Comparison of ENCODE assay signal across 35 mouse cellular contexts in genomic region chr6:115634015-115634414, GRCm38 (mm10). TPM values are rescaled to one million over a fixed set of nuclear protein-coding genes. Genes with fewer than 3 reads are reported as not detected.
DNase-seq lines count a peak whose midpoint lies in the region; ATAC-seq lines count a peak whose summit lies in the region.
"Had no signal": no experiment of that assay in that cellular context is flagged by ENCODE, and none has a peak within 500 bp of the region (broad histone marks: within the 10 kb centered on the region; RNA-seq: fewer than 3 reads in every experiment).

No protein-coding gene starts in this region.

- no peaks in the 10 kb centered on the region for H3K9me3 ChIP-seq in intestine, embryonic 15.5 days
- H3K9me3 ChIP-seq: embryonic facial prominence, embryonic 13.5 days; forebrain, embryonic 10.5 days; forebrain, embryonic 15.5 days; hindbrain, embryonic 13.5 days; kidney, embryonic 15.5 days; limb, embryonic 10.5 days; limb, embryonic 15.5 days; liver, embryonic 13.5 days; midbrain, embryonic 13.5 days had no signal

- H3K9ac ChIP-seq in intestine, embryonic 15.5 days: no peak overlapping the region
- H3K9ac ChIP-seq: embryonic facial prominence, embryonic 13.5 days; forebrain, embryonic 15.5 days; hindbrain, embryonic 13.5 days; kidney, embryonic 15.5 days; limb, embryonic 15.5 days; liver, embryonic 13.5 days; midbrain, embryonic 13.5 days had no signal

- no peaks in the 10 kb centered on the region for H3K27me3 ChIP-seq in intestine, embryonic 15.5 days (replicated peaks)
- H3K27me3 ChIP-seq: CH12.LX; embryonic facial prominence, embryonic 13.5 days; forebrain, embryonic 15.5 days; hindbrain, embryonic 13.5 days; kidney, embryonic 15.5 days; limb, embryonic 15.5 days; liver, embryonic 13.5 days; midbrain, embryonic 13.5 days had no signal

- H3K4me3 ChIP-seq in intestine, embryonic 15.5 days (replicated peaks): no peak overlapping the region
- H3K4me3 ChIP-seq: embryonic facial prominence, embryonic 13.5 days; forebrain, embryonic 10.5 days; forebrain, embryonic 15.5 days; hindbrain, embryonic 13.5 days; kidney, embryonic 15.5 days; limb, embryonic 10.5 days; limb, embryonic 15.5 days; liver, embryonic 13.5 days; midbrain, embryonic 13.5 days had no signal

- no peak overlapping the region for H3K27ac ChIP-seq in intestine, embryonic 15.5 days
- H3K27ac ChIP-seq: embryonic facial prominence, embryonic 13.5 days; forebrain, embryonic 10.5 days; forebrain, embryonic 15.5 days; hindbrain, embryonic 13.5 days; kidney, embryonic 15.5 days; limb, embryonic 10.5 days; limb, embryonic 15.5 days; liver, embryonic 13.5 days; macrophage; midbrain, embryonic 13.5 days had no signal

- 79% methylated on average over 2 of the region's 2 CpGs for whole genome bisulfite sequencing in intestine, embryonic 15.5 days

- ATAC-seq in intestine, embryonic 15.5 days: 0 out of 2 replicates have a peak, but pooled peaks have one; percentile 49
- ATAC-seq: forebrain, embryonic 15.5 days; midbrain, embryonic 13.5 days had no signal

- no peaks in the 10 kb centered on the region for H3K4me1 ChIP-seq in intestine, embryonic 15.5 days (replicated peaks)
- H3K4me1 ChIP-seq: embryonic facial prominence, embryonic 13.5 days; forebrain, embryonic 10.5 days; forebrain, embryonic 15.5 days; hindbrain, embryonic 13.5 days; kidney, embryonic 15.5 days; limb, embryonic 15.5 days; midbrain, embryonic 13.5 days had no signal

- peak; percentile 35 for DNase-seq in gastrocnemius, adult 18-20 months (ENCODE audit: low spot score)
- no peak for DNase-seq in gastrocnemius, adult 8-10 months (ENCODE audit: low spot score in 2 of 2)
- DNase-seq in NIH3T3 (ENCODE audit: low read depth): peak; percentile 28
- DNase-seq in left cerebral cortex, adult 9 months (ENCODE audit: low spot score in 2 of 2): no peak
- DNase-seq in frontal cortex, adult 2 months (ENCODE audit: extremely low spot score in 1 of 2, low spot score in 1 of 2): no peak
- DNase-seq in spleen, adult 18-20 months: no peak
- DNase-seq: cerebellum, adult 18-20 months; cerebellum, postnatal 10 days; gastrocnemius, postnatal 14 days; heart, postnatal 4 days; kidney, adult 18-20 months; kidney, postnatal 36 days; layer of hippocampus, postnatal 36 days; liver, embryonic 13.5 days; lung, adult 2 months; lung, postnatal 10 days; thymus, adult 2 months; thymus, postnatal 4 days had no signal

- H3K4me2 ChIP-seq in intestine, embryonic 15.5 days (replicated peaks): no peak overlapping the region
- H3K4me2 ChIP-seq: embryonic facial prominence, embryonic 13.5 days; forebrain, embryonic 15.5 days; heart, embryonic 11.5 days; hindbrain, embryonic 13.5 days; kidney, embryonic 15.5 days; limb, embryonic 15.5 days; liver, embryonic 13.5 days; midbrain, embryonic 13.5 days had no signal

- peaks cover 28% of the 10 kb centered on the region for H3K36me3 ChIP-seq in intestine, embryonic 15.5 days

RNA-seq across cellular contexts. Expression of gene Mkrn2, which starts 32.3 kb away (rescaled TPM):
- total RNA-seq in gastrocnemius, adult 18-20 months (2021): 10 to 100 TPM; 52.8 to 52.9 TPM
- total RNA-seq in gastrocnemius, adult 8-10 months (2022): 10 to 100 TPM; 48.7 to 54.8 (median 53.0) TPM
- 22.5 and 23.0 TPM in 2 replicates for polyA plus RNA-seq in intestine, embryonic 15.5 days (2015; fragmentation: Nextera tagmentation; extraction: Ambion mirVana)
- 21.5 and 29.0 TPM in 2 replicates for polyA plus RNA-seq in frontal cortex, adult 2 months (2012; rRNA removed)

RNA-seq across cellular contexts. Expression of gene Mkrn2os, which starts 41.6 kb away (rescaled TPM):
- total RNA-seq in gastrocnemius, adult 18-20 months (2021): under 1 TPM in 1 of 2 experiments, not detected in 1; 0.11 TPM
- total RNA-seq in gastrocnemius, adult 8-10 months (2022): not detected
- 33.1 and 36.9 TPM in 2 replicates for polyA plus RNA-seq in intestine, embryonic 15.5 days (2015; fragmentation: Nextera tagmentation; extraction: Ambion mirVana)
- polyA plus RNA-seq in frontal cortex, adult 2 months (2012; rRNA removed): 0.06 and 0.18 TPM in 2 replicates
- total RNA-seq: CH12.LX; common myeloid progenitor, adult 5-6 weeks; layer of hippocampus, adult 8-10 months; layer of hippocampus, postnatal 36 days; left cerebral cortex, postnatal 10 days; megakaryocyte-erythroid progenitor cell, adult 5-6 weeks; monocyte, adult 5-6 weeks had no signal
- polyA plus RNA-seq: lung, adult 2 months; macrophage had no signal

RNA-seq across cellular contexts. Expression of gene Raf1, which starts 42.4 kb away (rescaled TPM):
- total RNA-seq in gastrocnemius, adult 18-20 months (2021): 100 to 1,000 TPM; 110 to 123 TPM
- total RNA-seq in gastrocnemius, adult 8-10 months (2022): 100 to 1,000 TPM; 113 to 132 (median 118) TPM
- 76.2 and 79.5 TPM in 2 replicates for polyA plus RNA-seq in intestine, embryonic 15.5 days (2015; fragmentation: Nextera tagmentation; extraction: Ambion mirVana)
- polyA plus RNA-seq in frontal cortex, adult 2 months (2012; rRNA removed): 143 and 144 TPM in 2 replicates

Comparison
In these comparisons a context has a peak if more than half of its experiments do, and no peak if none do; other contexts are left out.
1. DNase-seq: peak in gastrocnemius, adult 18-20 months (single experiment) and NIH3T3 (single experiment); none in gastrocnemius, adult 8-10 months (0 of 2), left cerebral cortex, adult 9 months (0 of 2), frontal cortex, adult 2 months (0 of 2) and spleen, adult 18-20 months (0 of 2).